Mouse (Mus musculus) neutrophil, adult 65 days (primary cell): ENCODE measurements around the gene Cyp2c67. TPM values are rescaled to one million over a fixed set of nuclear protein-coding genes. Genes with fewer than 3 reads are reported as not detected.

ENCODE experiments used
- total RNA-seq: library from RNA; stranded (reverse); gene quantifications from 2 replicates; pipeline ENCODE4 v1.2.4, GENCODE M21; 2023

Gene Cyp2c67
- total RNA-seq, result not detected in 2 replicates

GRCm38 (mm10) chr19:39648938-39649337 lies at the start of gene Cyp2c67:
Gene Cyp2c67, minus strand, starts transcription at chr19:39649051.

Other genes with a start within 250 kb of the Cyp2c67 start
- gene Cyp2c38, start 186.0 kb downstream of the Cyp2c67 start, total RNA-seq, result not detected in 2 replicates
- gene Cyp2c39, start 138.2 kb downstream of the Cyp2c67 start, total RNA-seq, result not detected in 2 replicates
- gene Cyp2c68, start 92.0 kb upstream of the Cyp2c67 start, total RNA-seq, result not detected in 2 replicates
- not detected in 2 replicates for gene Cyp2c40, start 163.8 kb upstream of the Cyp2c67 start, total RNA-seq
- not detected in 2 replicates for gene Cyp2c69, start 237.7 kb upstream of the Cyp2c67 start, total RNA-seq